Mouse (Mus musculus) kidney, embryonic 16.5 days (tissue): ENCODE measurements around the gene Glrp1. TPM values are rescaled to one million over a fixed set of nuclear protein-coding genes. Genes with fewer than 3 reads are reported as not detected.

ENCODE experiments used
- ATAC-seq: fragments of 200-750 bp; cut with Nextera tagmentation; 2 replicates; pipeline ENCODE4 v1.8.0; 2017; ENCODE audit warnings: moderate TSS enrichment; ENCODE audit not compliant: low FRiP score, low TSS enrichment
- H3K27ac ChIP-seq: fragments of 300-500 bp; sonication (generic); 2 replicates; pipeline ENCODE4 v1.5.1; 2014; ENCODE audit warnings: low read length
- H3K27me3 ChIP-seq: fragments of 300-500 bp; sonication (generic); 2 replicates; pipeline ENCODE4 v1.6.1; 2014; ENCODE audit warnings: low read length, control low read depth, mixed read lengths; ENCODE audit not compliant: insufficient read depth
- H3K36me3 ChIP-seq: fragments of 300-500 bp; sonication (generic); 2 replicates; pipeline ENCODE4 v1.6.1; 2014; ENCODE audit warnings: low read length, control low read depth, mixed read lengths; ENCODE audit not compliant: insufficient read depth
- H3K4me1 ChIP-seq: fragments of 300-500 bp; sonication (generic); 2 replicates; pipeline ENCODE4 v1.6.1; 2014; ENCODE audit warnings: low read length, control low read depth, mixed read lengths; ENCODE audit not compliant: insufficient read depth
- H3K4me2 ChIP-seq: fragments of 300-500 bp; sonication (generic); replicated peaks from 2 replicates; pipeline ENCODE4 v1.6.1; 2014; ENCODE audit warnings: low read depth, low read length
- H3K4me3 ChIP-seq: fragments of 300-500 bp; sonication (generic); 2 replicates; pipeline ENCODE4 v1.5.1; 2014; ENCODE audit warnings: mild to moderate bottlenecking, low read length
- H3K9ac ChIP-seq: fragments of 300-500 bp; sonication (generic); replicated peaks from 2 replicates; pipeline ENCODE4 v1.6.1; 2014; ENCODE audit warnings: low read length
- H3K9me3 ChIP-seq: fragments of 300-500 bp; sonication (generic); 2 replicates; pipeline ENCODE4 v1.6.1; 2016; ENCODE audit warnings: low read length, control low read depth
- WGBS: fragments of 180-500 bp; shearing (Covaris S2); extraction: QIAGEN DNeasy Blood & Tissue Kit; methylation state at CpG from one replicate; pipeline ENCODE4 v1.1.7; 2014; 5-methylcytosine and 5-hydroxymethylcytosine counted together
- polyA plus RNA-seq: library from polyadenylated mRNA; unstranded; fragments of >200 nt; fragmentation: Nextera tagmentation; extraction: Ambion mirVana; gene quantifications from 2 replicates; pipeline ENCODE4 v1.2.1, GENCODE M21; 2015

Gene Glrp1
- polyA plus RNA-seq, 1 experiment from 2014 or later, result not detected

GRCm38 (mm10) chr1:88504531-88504945 is 5.3 kb downstream of the Glrp1 start:
- 20% methylated on average over 7 of the region's 7 CpGs for WGBS
- no peaks in the 10 kb centered on the region for H3K36me3 ChIP-seq
- H3K4me2 ChIP-seq, result no peak overlapping the region
- no peak overlapping the region for H3K9ac ChIP-seq
- peaks cover 19% of the 10 kb centered on the region for H3K4me1 ChIP-seq
- no peak overlapping the region for H3K4me3 ChIP-seq
- ATAC-seq, result no peak
- no peaks in the 10 kb centered on the region for H3K27me3 ChIP-seq
- no peaks in the 10 kb centered on the region for H3K9me3 ChIP-seq
- no peak overlapping the region for H3K27ac ChIP-seq

GRCm38 (mm10) chr1:88502822-88503221 is 7.0 kb downstream of the Glrp1 start:
- no peak for ATAC-seq
- H3K4me3 ChIP-seq, result no peak overlapping the region
- H3K4me2 ChIP-seq, result no peak overlapping the region
- H3K9ac ChIP-seq, result no peak overlapping the region
- WGBS, result 78% methylated on average over 1 of the region's 1 CpGs
- H3K9me3 ChIP-seq, result no peaks in the 10 kb centered on the region
- no peaks in the 10 kb centered on the region for H3K27me3 ChIP-seq
- H3K27ac ChIP-seq, result no peak overlapping the region
- peaks cover 15% of the 10 kb centered on the region for H3K4me1 ChIP-seq
- no peaks in the 10 kb centered on the region for H3K36me3 ChIP-seq

GRCm38 (mm10) chr1:88499230-88499737 is 10.6 kb downstream of the Glrp1 start:
- no peak overlapping the region for H3K4me3 ChIP-seq
- 78% methylated on average over 11 of the region's 11 CpGs for WGBS
- H3K4me2 ChIP-seq, result no peak overlapping the region

GRCm38 (mm10) chr1:88497407-88497806 is 12.5 kb downstream of the Glrp1 start:
- Histone ChIP-seq H3K27ac (no peak overlapping the region), H3K36me3 (no peaks in the 10 kb centered on the region), H3K27me3 (no peaks in the 10 kb centered on the region), H3K9ac (no peak overlapping the region), H3K9me3 (no peaks in the 10 kb centered on the region), H3K4me3 (no peak overlapping the region), H3K4me2 (no peak overlapping the region), H3K4me1 (peaks cover under 1% of the 10 kb centered on the region; the same call in 1 of the 2 replicates)
- ATAC-seq, result no peak
- WGBS, result 68% methylated on average over 3 of the region's 3 CpGs

More at GRCm38 (mm10) chr1:88499230-88499737, 10.6 kb downstream of the Glrp1 start:
- Histone ChIP-seq H3K27me3 (no peaks in the 10 kb centered on the region), H3K9ac (no peak overlapping the region), H3K36me3 (no peaks in the 10 kb centered on the region), H3K4me1 (peaks cover 2% of the 10 kb centered on the region), H3K9me3 (no peaks in the 10 kb centered on the region), H3K27ac (no peak overlapping the region)
- no peak for ATAC-seq

GRCm38 (mm10) chr1:88492415-88492814 is 17.5 kb downstream of the Glrp1 start:
- Histone ChIP-seq H3K4me1 (peaks cover 8% of the 10 kb centered on the region), H3K27me3 (no peaks in the 10 kb centered on the region), H3K36me3 (no peaks in the 10 kb centered on the region), H3K9ac (no peak overlapping the region), H3K4me2 (no peak overlapping the region), H3K27ac (no peak overlapping the region), H3K9me3 (no peaks in the 10 kb centered on the region), H3K4me3 (no peak overlapping the region)
- ATAC-seq, result no peak
- WGBS, result 85% methylated on average over 3 of the region's 3 CpGs

- H3K9me3 ChIP-seq, result no peaks in the 10 kb centered on the region
- no peak overlapping the region for H3K4me3 ChIP-seq
- no peak for ATAC-seq
- H3K27ac ChIP-seq, result no peak overlapping the region
- no peaks in the 10 kb centered on the region for H3K36me3 ChIP-seq
- H3K4me1 ChIP-seq, result peaks cover 8% of the 10 kb centered on the region
- 49% methylated on average over 17 of the region's 17 CpGs for WGBS
- H3K4me2 ChIP-seq, result no peak overlapping the region
- H3K9ac ChIP-seq, result no peak overlapping the region
- H3K27me3 ChIP-seq, result no peaks in the 10 kb centered on the region
Measured at GRCm38 (mm10) chr1:88491617-88492378, 18.1 kb downstream of the Glrp1 start.

GRCm38 (mm10) chr1:88490164-88490563 is 19.7 kb downstream of the Glrp1 start:
- no peak for ATAC-seq
- H3K36me3 ChIP-seq, result no peaks in the 10 kb centered on the region
- peaks cover 8% of the 10 kb centered on the region for H3K4me1 ChIP-seq
- H3K4me2 ChIP-seq, result no peak overlapping the region
- 89% methylated on average over 10 of the region's 10 CpGs for WGBS
- no peaks in the 10 kb centered on the region for H3K9me3 ChIP-seq
- H3K27me3 ChIP-seq, result no peaks in the 10 kb centered on the region
- no peak overlapping the region for H3K4me3 ChIP-seq
- no peak overlapping the region for H3K27ac ChIP-seq
- H3K9ac ChIP-seq, result no peak overlapping the region

- H3K27me3 ChIP-seq, result no peaks in the 10 kb centered on the region
- H3K9me3 ChIP-seq, result no peaks in the 10 kb centered on the region
- 59% methylated on average over 4 of the region's 4 CpGs for WGBS
- no peaks in the 10 kb centered on the region for H3K36me3 ChIP-seq
- H3K4me2 ChIP-seq, result no peak overlapping the region
- no peak overlapping the region for H3K9ac ChIP-seq
- H3K27ac ChIP-seq, result no peak overlapping the region
- H3K4me3 ChIP-seq, result no peak overlapping the region
- peaks cover 8% of the 10 kb centered on the region for H3K4me1 ChIP-seq
- no peak for ATAC-seq
Measured at GRCm38 (mm10) chr1:88488957-88489356, 20.9 kb downstream of the Glrp1 start.

GRCm38 (mm10) chr1:88486336-88486735 is 23.5 kb downstream of the Glrp1 start:
- Histone ChIP-seq H3K4me3 (no peak overlapping the region), H3K27ac (no peak overlapping the region), H3K36me3 (no peaks in the 10 kb centered on the region), H3K9me3 (no peaks in the 10 kb centered on the region), H3K9ac (no peak overlapping the region), H3K4me1 (no peaks in the 10 kb centered on the region; the same call in 1 of the 2 replicates), H3K4me2 (no peak overlapping the region), H3K27me3 (no peaks in the 10 kb centered on the region)
- ATAC-seq, result no peak
- WGBS, result 53% methylated on average over 4 of the region's 4 CpGs

GRCm38 (mm10) chr1:88484059-88484458 is 25.8 kb downstream of the Glrp1 start:
- ATAC-seq, result no peak
- Histone ChIP-seq H3K9me3 (no peaks in the 10 kb centered on the region), H3K4me3 (no peak overlapping the region), H3K36me3 (no peaks in the 10 kb centered on the region), H3K4me1 (no peaks in the 10 kb centered on the region; the same call in 1 of the 2 replicates), H3K4me2 (no peak overlapping the region), H3K27me3 (no peaks in the 10 kb centered on the region), H3K9ac (no peak overlapping the region), H3K27ac (no peak overlapping the region)
- WGBS, result 80% methylated on average over 4 of the region's 4 CpGs
